Comparison of ENCODE assay signal across 8 mouse cellular contexts in genomic region chr19:26014620-26015180, GRCm38 (mm10).
DNase-seq lines count a peak whose midpoint lies in the region; ATAC-seq lines count a peak whose summit lies in the region.

No protein-coding gene starts in this region.

- no peak for ATAC-seq in heart, embryonic 12.5 days (ENCODE audit: insufficient number of reproducible peaks, low FRiP score)
- ATAC-seq in liver, embryonic 12.5 days: no peak

- H3K27me3 ChIP-seq in heart, embryonic 12.5 days (replicated peaks): no peaks in the 10 kb centered on the region
- no peaks in the 10 kb centered on the region for H3K27me3 ChIP-seq in liver, embryonic 12.5 days (replicated peaks)

- no peaks in the 10 kb centered on the region for H3K9me3 ChIP-seq in heart, embryonic 12.5 days (replicated peaks)
- H3K9me3 ChIP-seq in liver, embryonic 12.5 days (replicated peaks): no peaks in the 10 kb centered on the region

- no peak overlapping the region for H3K9ac ChIP-seq in heart, embryonic 12.5 days
- no peak overlapping the region for H3K9ac ChIP-seq in liver, embryonic 12.5 days

- H3K27ac ChIP-seq in heart, embryonic 12.5 days (ENCODE audit: poor library complexity, severe bottlenecking): no peak overlapping the region
- H3K27ac ChIP-seq in liver, embryonic 12.5 days: no peak overlapping the region

- no peaks in the 10 kb centered on the region for H3K36me3 ChIP-seq in heart, embryonic 12.5 days
- no peaks in the 10 kb centered on the region for H3K36me3 ChIP-seq in liver, embryonic 12.5 days

- 47% methylated on average over 8 of the region's 8 CpGs for WGBS in heart, embryonic 12.5 days
- WGBS in liver, embryonic 12.5 days (ENCODE audit: insufficient replicate concordance): 56% methylated on average over 8 of the region's 8 CpGs

- no peak overlapping the region for H3K4me3 ChIP-seq in heart, embryonic 12.5 days
- H3K4me3 ChIP-seq in liver, embryonic 12.5 days: no peak overlapping the region

- H3K4me2 ChIP-seq in heart, embryonic 12.5 days: no peak overlapping the region
- H3K4me2 ChIP-seq in liver, embryonic 12.5 days: no peak overlapping the region

- peak; percentile 7 for DNase-seq in heart, postnatal 4 days
- peak; percentile 18 to 21 for DNase-seq in adrenal gland, adult 18-20 months (ENCODE audit: low spot score in 2 of 2)
- DNase-seq in frontal cortex, postnatal 10 days (ENCODE audit: low spot score in 2 of 2): peak; percentile 27 to 36
- peak; percentile 18 to 33 for DNase-seq in left cerebral cortex, adult 9 months (ENCODE audit: low spot score in 2 of 2)
- no peak for DNase-seq in thymus, postnatal 4 days
- no peak for DNase-seq in thymus, postnatal 0 days (ENCODE audit: low spot score)

- no peaks in the 10 kb centered on the region for H3K4me1 ChIP-seq in heart, embryonic 12.5 days (replicated peaks)
- no peaks in the 10 kb centered on the region for H3K4me1 ChIP-seq in liver, embryonic 12.5 days

Comparison
In these comparisons a context has a peak if more than half of its experiments do, and no peak if none do; other contexts are left out.
1. DNase-seq: peak in heart, postnatal 4 days (single experiment), adrenal gland, adult 18-20 months (2 of 2), frontal cortex, postnatal 10 days (2 of 2) and left cerebral cortex, adult 9 months (2 of 2); none in thymus, postnatal 4 days (single experiment) and thymus, postnatal 0 days (single experiment).